Mouse (Mus musculus) mature B cell (primary cell): Measurements from ENCODE around the gene Adgrf3.

Experiments
- in situ Hi-C: fragments of 300-500 bp; cut with MboI; formaldehyde crosslinking; loops from 2 replicates; pipeline ENCODE4 v1.14.3; 2019

Adgrf3 gene

GRCm38 (mm10) chr5:30202221-30202620 lies 3.3 kb downstream of the Adgrf3 start:
- in situ Hi-C loops, result no loop called here

GRCm38 (mm10) chr5:30201521-30201920 lies 4.0 kb downstream of the Adgrf3 start:
- in situ Hi-C loops, result no loop called here

- in situ Hi-C loops, result no loop called here
Measured at GRCm38 (mm10) chr5:30198257-30198656, 7.3 kb downstream of the Adgrf3 start.

- in situ Hi-C loops, result no loop called here
Measured at GRCm38 (mm10) chr5:30195340-30195739, 10.2 kb downstream of the Adgrf3 start.

- in situ Hi-C loops, result no loop called here
Measured at GRCm38 (mm10) chr5:30192452-30192851, 13.1 kb downstream of the Adgrf3 start.

GRCm38 (mm10) chr5:30187687-30188485 lies 17.6 kb downstream of the Adgrf3 start:
- in situ Hi-C loops, result no loop called here

- in situ Hi-C loops, result no loop called here
Measured at GRCm38 (mm10) chr5:30175811-30176210, 29.7 kb downstream of the Adgrf3 start.

GRCm38 (mm10) chr5:30172931-30173692 lies 32.4 kb downstream of the Adgrf3 start:
- in situ Hi-C loops, result no loop called here

- in situ Hi-C loops, result no loop called here
Measured at GRCm38 (mm10) chr5:30172115-30172514, 33.4 kb downstream of the Adgrf3 start.

- in situ Hi-C loops, result no loop called here
Measured at GRCm38 (mm10) chr5:30170303-30170940, 35.1 kb downstream of the Adgrf3 start.

- in situ Hi-C loops, result no loop called here
Measured at GRCm38 (mm10) chr5:30165234-30165946, 40.1 kb downstream of the Adgrf3 start.

GRCm38 (mm10) chr5:30162339-30162738 lies 43.2 kb downstream of the Adgrf3 start:
- in situ Hi-C loops, result no loop called here

GRCm38 (mm10) chr5:30161836-30162235 lies 43.7 kb downstream of the Adgrf3 start:
- in situ Hi-C loops, result no loop called here

- in situ Hi-C loops, result no loop called here
Measured at GRCm38 (mm10) chr5:30159601-30160000, 45.9 kb downstream of the Adgrf3 start.

GRCm38 (mm10) chr5:30155821-30156629 lies 49.5 kb downstream of the Adgrf3 start:
- in situ Hi-C loops, result no loop called here

- in situ Hi-C loops, result no loop called here
Measured at GRCm38 (mm10) chr5:30155395-30155792, 50.1 kb downstream of the Adgrf3 start.

GRCm38 (mm10) chr5:30154474-30155394 lies 50.8 kb downstream of the Adgrf3 start, which contains the start of the genes Hadha and Hadhb:
TSS of gene Hadha (minus strand) at chr5:30155162.
TSS of gene Hadhb (plus strand) at chr5:30155248.
- in situ Hi-C loops, result no loop called here

- in situ Hi-C loops, result no loop called here
Measured at GRCm38 (mm10) chr5:30154013-30154412, 51.5 kb downstream of the Adgrf3 start.

GRCm38 (mm10) chr5:30153222-30153621 lies 52.3 kb downstream of the Adgrf3 start:
- in situ Hi-C loops, result no loop called here

GRCm38 (mm10) chr5:30152413-30152812 lies 53.1 kb downstream of the Adgrf3 start:
- in situ Hi-C loops, result no loop called here
